Mouse (Mus musculus): Measurements from ENCODE around the gene Rara.

Rara gene

DNA sequence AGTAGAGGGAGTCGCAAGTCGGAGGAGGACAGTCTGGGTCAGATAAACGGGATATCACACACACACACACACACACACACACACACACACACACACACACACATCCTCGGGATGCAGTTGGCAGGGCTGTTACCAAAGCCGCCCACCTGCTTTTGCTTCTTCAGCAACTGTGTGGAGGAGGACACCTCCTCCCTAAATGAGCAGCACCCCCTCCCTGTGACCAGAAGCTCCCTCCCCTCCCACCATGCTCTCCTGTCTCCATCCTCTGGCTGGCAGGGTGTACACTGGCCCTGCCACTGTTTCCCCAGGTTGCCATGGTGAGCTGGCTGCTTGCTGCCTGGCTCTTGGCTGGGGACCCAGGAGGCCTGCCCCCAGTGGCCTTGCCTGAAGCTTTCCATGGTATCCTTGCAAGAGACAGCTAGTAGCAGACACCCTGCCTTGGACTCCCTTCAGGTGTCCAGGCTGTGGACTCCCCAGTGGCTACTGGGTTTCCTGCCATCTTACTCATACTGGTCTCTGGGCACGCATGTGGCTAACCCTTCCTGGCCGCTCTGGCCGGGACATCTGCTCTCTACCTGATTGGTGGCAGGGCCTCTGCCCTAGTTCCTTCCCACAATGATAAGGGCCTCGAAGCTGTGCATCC lies 39.0 kb downstream of the Rara start:
- in situ Hi-C loops (cut with MboI, MseI), result no loop called here

DNA sequence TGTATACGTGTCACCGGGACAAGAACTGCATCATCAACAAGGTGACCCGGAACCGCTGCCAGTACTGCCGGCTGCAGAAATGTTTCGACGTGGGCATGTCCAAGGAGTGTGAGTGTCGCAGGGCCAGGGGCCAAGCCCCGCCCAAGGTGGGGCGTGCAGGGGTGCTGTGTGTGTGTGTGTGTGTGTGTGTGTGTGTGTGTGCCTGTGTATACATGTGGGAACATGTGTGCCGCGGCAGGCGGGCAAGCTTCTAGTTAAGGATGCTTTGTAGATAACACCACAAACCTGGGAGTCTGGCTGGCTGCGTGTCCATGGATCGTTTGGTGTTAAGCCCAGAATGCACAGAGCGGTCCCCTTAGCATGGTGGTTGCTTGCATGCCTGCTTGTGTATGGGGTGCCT lies 40.5 kb downstream of the Rara start:
- in situ Hi-C loops (cut with MboI, MseI), result no loop called here

DNA sequence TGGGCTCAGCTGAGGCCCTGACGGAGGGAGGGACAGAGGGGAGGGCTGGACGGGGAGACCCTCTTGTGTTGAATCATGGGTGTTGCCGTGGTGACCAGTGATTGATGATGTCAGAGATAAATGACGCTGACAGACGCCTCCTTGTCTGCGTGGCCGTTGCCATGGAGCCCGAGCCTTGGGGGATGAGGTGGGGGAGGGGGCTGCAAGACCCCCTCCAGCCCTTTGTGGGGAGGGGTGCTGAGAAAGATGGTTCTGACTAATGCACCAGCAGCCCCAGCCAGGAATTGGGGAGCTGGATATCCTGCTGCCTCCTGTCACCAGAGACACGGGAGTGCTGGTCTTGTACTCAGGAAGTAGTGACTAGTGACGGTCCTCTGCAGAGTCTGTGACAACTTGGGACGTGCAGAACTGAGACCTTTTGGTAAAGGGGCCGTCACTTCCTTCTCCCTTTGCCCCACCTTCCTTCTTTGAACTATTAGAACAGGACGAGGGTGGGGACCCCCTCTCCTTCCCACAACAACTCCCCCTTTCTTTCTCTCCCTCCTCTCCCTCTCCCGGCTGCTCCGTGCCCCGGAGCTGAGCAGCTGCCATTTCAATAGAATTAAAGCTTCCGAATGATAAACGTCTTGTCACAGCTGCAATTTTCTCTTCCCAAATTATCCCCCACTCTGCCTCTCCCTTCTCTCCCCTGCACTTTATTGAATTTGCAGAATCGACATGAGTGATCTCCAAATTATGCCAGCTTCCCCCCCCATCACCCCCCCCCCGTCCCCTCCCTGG lies 41.3 kb downstream of the Rara start:
- in situ Hi-C loops (cut with MboI, MseI), result no loop called here

DNA sequence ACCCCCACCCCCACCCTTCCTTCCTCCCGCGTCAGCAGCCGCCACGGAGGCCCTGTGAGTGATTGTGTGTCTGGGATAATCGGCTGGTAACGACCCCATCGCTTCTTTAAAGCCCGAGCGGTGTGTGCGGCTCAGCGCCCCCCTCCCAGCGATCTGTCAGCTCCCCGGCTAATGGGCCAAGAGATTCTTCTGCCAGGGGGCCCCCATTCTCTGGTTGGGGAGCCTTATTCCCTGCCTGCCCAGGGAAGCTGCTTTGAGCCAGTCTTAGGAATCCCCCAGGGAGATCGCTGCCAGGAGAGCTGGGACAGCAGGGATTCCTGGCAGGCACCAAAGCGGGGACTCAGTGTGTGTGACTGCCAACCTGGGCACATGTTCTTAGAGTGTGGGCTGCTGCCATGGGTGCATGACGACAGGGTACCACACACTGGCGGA lies 41.9 kb downstream of the Rara start:
- in situ Hi-C loops (cut with MboI, MseI), result no loop called here

DNA sequence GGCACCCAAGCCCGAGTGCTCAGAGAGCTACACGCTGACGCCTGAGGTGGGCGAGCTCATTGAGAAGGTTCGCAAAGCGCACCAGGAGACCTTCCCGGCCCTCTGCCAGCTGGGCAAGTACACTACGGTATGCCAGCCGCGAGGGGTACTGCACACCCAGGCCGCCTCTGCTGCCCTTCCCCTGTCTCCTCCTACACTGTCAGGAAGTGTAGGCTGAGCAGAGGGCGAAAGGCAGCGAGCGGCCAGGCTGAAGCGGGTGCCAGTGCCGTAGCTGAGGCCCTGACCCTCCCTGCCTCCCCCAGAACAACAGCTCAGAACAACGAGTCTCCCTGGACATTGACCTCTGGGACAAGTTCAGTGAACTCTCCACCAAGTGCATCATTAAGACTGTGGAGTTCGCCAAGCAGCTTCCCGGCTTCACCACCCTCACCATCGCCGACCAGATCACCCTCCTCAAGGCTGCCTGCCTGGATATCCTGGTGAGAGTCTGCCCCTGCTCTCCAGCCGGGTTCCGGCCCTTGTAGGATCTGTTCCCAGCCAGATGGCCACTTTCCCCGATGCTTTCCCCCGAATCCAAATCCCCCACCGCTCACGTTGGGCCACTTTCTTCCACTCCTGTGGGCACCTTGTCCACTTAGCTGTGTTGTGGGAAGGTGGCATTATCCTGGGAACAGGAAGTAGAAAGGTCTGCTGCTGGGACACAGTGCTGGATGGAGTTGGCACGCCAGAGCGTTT lies 42.7 kb downstream of the Rara start:
- in situ Hi-C loops (cut with MboI, MseI), result loop anchor here (5.0 kb wide), 1 partner anchor 43 kb away; the partner anchor contains the start of gene Rara

DNA sequence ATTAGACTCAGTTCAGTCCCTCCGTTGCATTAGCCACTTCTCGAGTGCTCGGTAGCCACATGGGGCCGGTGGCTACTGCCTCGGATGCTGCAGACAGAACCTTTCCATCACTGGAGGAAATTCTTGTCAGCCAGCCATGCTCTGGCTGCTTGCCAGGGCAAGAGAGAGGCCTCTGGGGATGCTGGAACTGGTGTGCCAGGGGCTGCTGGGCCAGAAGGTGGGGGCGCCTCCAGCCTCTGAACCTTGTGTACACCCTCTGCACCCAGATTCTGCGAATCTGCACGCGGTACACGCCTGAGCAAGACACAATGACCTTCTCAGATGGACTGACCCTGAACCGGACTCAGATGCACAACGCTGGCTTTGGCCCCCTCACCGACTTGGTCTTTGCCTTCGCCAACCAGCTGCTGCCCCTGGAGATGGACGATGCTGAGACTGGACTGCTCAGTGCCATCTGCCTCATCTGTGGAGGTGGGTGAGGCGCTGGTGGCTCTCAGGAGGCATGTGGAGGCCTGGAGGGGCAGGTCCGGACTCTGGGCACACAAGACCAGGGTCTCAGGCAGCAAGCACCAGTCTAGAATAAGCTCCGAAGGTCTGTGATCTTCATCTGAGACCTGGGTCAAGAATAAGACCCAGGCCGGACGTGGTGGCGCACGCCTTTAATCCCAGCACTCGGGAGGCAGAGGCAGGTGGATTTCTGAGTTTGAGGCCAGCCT lies 43.9 kb downstream of the Rara start:
- in situ Hi-C loops (cut with MboI, MseI), result loop anchor here (5.0 kb wide), 1 partner anchor 44 kb away; the partner anchor contains the start of gene Rara

DNA sequence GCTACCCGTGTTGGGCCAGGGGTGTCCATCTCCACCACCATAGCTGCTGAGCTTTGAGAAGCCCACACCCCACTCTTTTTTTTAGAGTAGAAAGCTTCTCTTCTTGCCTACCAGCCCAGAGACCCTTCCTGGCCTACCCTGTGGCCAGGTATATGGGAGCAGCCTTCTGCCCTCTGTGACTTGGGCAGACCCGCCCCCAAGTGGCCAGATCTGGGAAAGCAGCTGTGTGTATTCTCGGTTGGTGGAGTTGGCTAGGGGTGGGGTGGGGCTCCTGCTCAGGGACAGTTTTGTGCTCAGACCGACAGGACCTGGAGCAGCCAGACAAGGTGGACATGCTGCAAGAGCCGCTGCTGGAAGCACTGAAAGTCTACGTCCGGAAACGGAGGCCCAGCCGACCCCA lies 44.6 kb downstream of the Rara start:
- in situ Hi-C loops (cut with MboI, MseI), result loop anchor here (5.0 kb wide), 1 partner anchor 45 kb away; the partner anchor contains the start of gene Rara

DNA sequence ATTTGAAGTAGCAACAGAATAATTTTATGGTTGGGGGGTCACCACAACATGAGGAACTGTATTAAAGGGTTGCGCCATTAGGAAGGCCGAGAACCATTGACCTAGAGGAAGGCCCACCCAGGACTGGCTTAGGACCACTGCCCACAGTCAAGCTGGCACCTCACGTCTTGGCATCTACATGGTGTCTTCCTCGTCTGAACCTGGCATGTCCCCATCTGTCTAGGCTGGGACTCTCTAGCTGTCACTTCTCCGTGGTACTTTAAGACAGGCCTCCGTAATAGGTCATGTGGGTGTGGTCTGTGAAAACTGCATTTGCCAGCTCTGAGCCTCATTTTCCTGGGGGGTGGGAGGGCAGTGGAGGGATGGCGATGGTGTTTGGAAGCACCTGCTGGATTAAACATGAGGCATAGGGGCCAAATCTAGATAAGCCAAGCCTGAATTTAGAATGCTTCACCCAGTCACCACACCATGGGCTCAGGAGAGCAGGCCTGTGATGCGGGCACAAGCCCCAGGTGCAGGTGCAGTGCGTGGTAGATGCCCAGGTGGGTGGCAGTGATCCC lies 45.3 kb downstream of the Rara start:
- in situ Hi-C loops (cut with MboI, MseI), result loop anchor here (5.0 kb wide), 1 partner anchor 46 kb away; the partner anchor contains the start of gene Rara

DNA sequence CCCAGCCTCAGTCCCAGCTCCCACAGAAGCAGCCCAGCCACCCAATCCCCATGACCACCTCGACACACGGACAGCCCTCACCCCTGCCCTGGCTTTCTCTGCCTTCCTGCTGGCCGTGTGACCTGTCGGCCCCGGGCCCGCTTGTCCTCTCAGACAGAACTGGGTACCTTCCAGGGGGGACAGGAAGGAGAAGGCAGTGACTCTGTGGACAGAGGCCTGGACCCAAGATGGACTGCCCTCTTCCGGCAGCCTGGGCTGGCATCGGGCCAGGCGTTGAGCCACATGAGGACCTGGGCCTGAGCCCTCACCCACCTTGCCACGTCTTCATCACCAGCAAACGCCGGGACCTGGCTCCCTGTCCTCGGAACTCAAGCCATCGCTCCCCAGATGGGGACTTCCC lies 46.0 kb downstream of the Rara start:
- in situ Hi-C loops (cut with MboI, MseI), result loop anchor here (5.0 kb wide), 1 partner anchor 46 kb away; the partner anchor contains the start of gene Rara

DNA sequence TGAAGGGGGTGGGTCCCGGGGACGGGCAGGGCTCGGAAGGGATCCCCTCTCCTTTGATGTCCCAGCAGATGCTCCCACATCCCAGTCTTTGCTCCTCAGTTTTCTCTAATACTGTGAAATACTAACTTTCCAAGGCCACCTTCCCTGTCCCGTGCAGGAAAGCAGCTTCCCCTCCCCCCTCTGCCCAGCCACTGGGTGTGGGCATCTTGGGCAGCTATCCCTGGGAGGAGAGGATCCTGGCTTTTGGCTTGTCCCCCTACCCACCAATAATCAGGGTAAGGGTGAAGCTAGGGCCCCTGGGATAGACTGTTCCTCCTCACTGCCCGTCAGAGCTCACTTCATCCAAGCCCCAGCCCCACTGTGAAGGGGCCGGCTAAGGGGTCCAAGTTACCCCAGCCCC lies 46.6 kb downstream of the Rara start:
- in situ Hi-C loops (cut with MboI, MseI), result loop anchor here (5.0 kb wide), 1 partner anchor 47 kb away; the partner anchor contains the start of gene Rara

DNA sequence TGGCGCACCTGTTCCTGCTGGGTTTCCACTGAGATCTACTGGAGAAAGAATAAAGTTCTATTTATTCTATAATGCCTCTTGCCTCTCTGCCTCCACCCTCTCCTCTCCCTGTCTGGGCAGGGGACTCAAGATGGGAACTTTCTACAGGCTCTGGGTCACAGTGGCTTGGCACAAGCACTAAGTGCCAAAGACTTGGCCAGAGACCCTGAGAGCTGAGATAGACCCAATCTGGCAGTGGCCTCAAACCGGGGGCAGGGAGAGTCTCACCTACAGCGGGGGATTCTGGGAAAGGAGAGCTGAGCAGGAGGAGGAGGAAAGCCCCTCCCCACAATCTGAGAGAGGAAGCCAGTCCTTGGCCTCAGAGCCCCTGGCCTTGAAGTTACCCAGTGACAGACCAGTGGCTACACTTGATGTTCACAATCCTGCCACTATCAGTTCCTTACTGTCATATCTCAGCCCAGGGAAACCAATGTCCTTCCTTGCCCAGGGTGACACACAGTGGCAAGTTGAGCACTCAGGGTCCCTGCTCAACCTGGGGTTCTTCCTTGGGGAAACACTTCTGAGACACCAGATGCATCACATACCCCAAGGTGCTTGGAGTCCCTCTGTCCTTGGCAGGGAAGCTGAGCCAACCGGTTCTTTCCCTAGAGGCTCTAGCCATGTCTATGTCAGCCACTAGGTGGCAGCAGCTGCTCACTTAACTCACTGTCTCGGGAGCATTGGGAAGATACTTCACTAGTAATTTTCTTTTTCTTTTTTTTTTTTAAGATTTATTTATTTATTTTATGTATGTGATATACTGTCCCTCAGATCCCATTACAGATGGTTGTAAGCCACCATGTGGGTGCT lies 47.5 kb downstream of the Rara start:
- in situ Hi-C loops (cut with MboI, MseI), result loop anchor here (5.0 kb wide), 1 partner anchor 48 kb away; the partner anchor contains the start of gene Rara

DNA sequence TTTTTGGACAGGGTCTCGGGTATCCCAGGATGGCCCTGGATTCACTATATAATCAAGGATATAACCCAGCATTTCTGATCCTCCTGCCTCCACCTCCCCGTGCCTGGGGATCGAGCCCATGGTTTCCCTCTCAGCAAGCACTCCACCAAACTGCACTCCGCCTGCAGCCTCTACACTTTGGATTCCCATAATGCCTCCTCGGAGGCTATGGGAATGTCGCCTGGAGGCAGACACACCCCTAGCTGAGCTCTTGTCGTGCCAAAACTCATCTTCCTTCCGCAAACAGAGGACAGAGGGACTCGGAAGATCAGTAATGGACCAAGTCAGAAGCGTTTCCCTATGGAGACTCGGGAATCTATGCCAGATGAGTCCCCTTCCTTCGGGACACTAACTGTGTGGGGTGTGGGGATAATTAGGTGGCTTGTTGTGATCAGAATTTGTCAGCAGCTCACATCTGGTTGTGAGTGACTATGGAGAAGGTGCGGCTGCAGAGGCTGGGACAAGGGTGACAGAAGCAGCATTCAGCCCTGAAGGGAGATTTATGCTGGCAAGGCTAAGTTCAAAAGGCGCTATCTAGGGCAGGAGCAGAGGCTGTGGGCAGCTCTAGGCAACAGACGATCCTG lies 51.0 kb downstream of the Rara start:
- in situ Hi-C loops (cut with MboI, MseI), result no loop called here

DNA sequence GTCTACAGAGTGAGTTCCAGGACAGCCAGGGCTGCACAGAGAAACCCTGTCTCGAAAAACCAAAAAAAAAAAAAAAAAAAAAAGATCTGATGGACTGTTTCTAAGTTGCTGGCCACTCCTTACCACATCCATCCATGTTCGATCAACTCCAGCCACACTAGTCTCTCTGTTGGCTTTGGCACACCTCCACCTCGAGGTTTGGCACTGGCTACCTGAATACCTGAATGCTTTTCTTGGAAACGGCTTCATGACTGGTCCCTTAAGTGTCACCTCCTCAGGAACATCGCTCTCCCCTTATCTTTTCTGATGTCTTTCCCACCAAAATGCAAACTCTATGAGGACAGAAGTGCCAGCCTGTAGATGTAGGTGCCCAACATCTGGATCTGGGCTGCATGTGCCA lies 51.7 kb downstream of the Rara start:
- in situ Hi-C loops (cut with MboI, MseI), result no loop called here

DNA sequence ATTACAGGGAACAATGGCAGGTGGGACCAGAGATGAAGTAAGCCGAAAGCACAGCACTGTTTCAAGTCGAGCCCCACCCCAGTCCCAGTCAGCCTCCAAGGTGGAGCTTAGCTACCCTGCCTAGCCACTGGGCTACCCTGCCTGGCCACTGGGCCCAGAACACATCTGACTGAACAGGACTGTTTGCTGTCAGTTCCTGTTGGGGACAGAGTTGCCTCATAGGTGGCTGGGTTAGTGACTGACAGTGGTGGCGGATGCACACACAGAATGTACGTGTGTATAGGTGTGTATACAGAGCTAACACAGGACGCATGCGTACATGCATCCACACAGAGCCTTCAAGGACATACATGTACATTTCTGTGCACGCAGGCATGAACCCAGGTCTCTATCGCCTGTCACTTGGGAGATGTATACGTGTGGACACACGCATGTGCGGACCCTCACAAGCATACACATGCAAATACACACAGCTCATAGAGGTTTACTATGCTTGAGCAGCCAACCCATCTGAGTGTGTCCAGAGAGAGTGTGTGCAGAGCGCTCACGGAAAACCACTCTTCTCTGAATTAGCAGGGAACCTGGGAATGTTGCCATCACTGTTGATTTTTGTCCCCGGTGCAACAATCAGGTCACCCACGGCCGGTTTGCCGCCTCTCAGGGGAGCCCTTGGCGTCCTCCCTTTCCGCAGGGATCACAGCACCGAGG lies 53.8 kb downstream of the Rara start:
- in situ Hi-C loops (cut with MboI, MseI), result no loop called here

DNA sequence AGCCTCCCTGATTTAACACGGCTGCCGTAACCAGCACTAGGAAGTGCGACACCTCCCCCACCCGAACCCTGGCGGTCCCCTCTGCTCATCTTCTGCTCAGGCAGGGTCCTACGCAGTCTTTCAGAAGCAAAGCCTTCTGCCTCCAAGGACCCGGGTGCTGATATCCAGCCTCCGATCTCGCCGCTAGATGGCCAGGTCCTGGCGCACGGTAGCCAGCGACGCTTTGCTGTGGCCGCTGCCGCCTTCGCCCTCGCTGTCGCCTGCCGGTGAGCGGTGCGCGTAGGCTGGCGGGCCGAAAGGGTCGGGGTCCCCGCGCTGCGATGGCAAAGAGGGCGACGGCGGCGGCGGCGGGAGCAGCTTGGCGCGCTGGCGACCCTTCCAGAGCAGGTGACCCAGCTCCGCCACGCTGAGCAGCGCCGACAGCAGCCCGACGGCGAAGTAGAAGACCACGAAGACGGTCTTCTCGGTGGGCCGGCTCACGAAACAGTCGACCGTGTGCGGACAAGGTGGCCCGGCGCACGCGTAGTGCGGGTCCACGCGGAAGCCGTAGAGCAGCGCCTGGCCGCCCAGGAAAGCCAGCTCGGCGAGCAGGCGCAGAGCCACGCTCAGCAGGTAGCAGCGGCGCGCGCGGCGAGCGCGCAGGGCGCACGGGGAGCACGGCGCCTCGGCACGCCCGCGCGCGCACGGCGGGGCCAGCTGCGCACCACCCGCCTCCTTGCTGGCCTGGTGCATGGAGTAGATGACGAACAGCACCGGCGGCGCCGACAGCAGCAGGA lies 54.6 kb downstream of the Rara start:
- in situ Hi-C loops (cut with MboI, MseI), result no loop called here

DNA sequence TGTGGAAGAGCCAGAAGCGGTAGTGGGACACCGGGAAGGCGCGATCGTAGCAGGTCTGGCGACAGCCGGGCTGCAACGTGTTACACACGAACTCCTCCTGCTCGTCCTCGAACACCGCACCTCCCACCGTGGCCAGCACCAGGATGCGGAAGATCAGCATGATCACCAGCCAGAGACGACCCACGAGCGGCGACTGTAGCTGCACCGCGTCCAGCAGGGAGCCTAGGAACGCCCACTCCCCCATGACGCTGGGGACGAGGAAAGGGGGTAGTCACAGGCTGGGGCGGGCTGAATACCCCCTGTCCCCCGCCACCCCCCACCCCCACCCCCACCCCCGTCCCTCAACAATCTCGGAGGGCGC lies 55.1 kb downstream of the Rara start, which contains the start of gene Gjd3:
Gene Gjd3 (minus strand): TSS at position 244 of the 361 bp plus-strand sequence.
- in situ Hi-C loops (cut with MboI, MseI), result no loop called here

DNA sequence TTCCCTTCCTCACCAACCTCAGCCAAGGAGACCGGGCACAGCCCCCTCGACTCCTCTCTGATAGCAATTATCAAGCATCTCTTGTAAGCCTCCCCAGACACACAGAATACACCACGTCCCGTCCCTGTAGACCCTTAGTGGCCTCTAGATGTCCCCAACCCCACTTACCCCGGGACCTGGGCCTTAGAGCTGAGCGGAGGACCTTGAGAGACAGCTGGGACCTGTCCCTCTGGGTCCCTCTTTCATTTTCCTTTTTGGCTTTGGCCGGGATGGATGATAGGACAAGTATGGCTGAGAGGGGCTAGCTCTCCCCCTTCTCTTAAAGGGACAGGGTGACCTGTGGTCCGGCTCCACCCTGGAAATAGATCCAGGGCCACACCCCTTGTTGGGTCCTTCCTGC lies 55.9 kb downstream of the Rara start:
- in situ Hi-C loops (cut with MboI, MseI), result no loop called here

DNA sequence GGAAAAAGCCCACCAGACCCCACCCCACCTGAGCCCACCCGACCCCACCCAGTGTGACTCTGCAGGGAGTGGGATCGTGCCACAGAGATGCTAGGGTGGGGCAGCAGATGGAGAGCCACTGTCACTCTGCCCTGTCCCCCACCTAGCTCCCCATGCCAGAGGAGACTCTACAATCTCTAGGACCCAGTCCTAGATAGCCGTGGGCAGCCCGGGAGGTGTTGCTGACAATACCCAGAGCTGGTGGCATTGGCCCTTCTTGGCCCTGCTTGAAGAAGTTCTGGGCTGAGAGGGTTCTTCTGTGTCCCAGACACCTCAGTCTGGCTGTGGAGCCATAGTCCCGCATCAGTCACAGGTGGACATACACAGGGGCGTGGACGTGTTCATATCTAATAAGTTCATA lies 57.9 kb downstream of the Rara start:
- in situ Hi-C loops (cut with MboI, MseI), result no loop called here

All from T-helper 2 cell (primary cell).